Mouse (Mus musculus): Measurements from ENCODE around the gene Drc7. TPM values are rescaled to one million over a fixed set of nuclear protein-coding genes. Genes with fewer than 3 reads are reported as not detected.

Drc7 gene
- polyA plus RNA-seq, 1 experiment from 2014 or later = 0.14 TPM

GRCm38 (mm10) chr8:95049636-95050035 is 5.3 kb upstream of the Drc7 start:
- no peaks in the 10 kb centered on the region for H3K9me3 ChIP-seq (replicated peaks; ENCODE audit: control insufficient read depth, low read length)
- H3K9ac ChIP-seq (ENCODE audit: low read length) = no peak overlapping the region
- WGBS = 66% methylated on average over 2 of the region's 2 CpGs
- no peaks in the 10 kb centered on the region for H3K36me3 ChIP-seq (ENCODE audit: control insufficient read depth, insufficient read depth, low read length)
- H3K4me1 ChIP-seq (ENCODE audit: control insufficient read depth, insufficient read depth, low read length) = 0 out of 2 replicates have a peak, but pooled peaks cover 4% of the 10 kb centered on the region
- no peak for ATAC-seq (ENCODE audit: insufficient read depth, low FRiP score)
- no peak overlapping the region for H3K4me2 ChIP-seq (ENCODE audit: low read depth, low read length)
- H3K27ac ChIP-seq (ENCODE audit: low read length) = no peak overlapping the region
- no peak overlapping the region for H3K4me3 ChIP-seq (replicated peaks; ENCODE audit: low read length)
- no peaks in the 10 kb centered on the region for H3K27me3 ChIP-seq (ENCODE audit: control insufficient read depth, insufficient read depth, low read length)

GRCm38 (mm10) chr8:95054438-95054837 is 465 bp upstream of the Drc7 start:
- no peak for ATAC-seq (ENCODE audit: insufficient read depth, low FRiP score)
- H3K27me3 ChIP-seq (ENCODE audit: control insufficient read depth, insufficient read depth, low read length) = no peaks in the 10 kb centered on the region
- H3K27ac ChIP-seq (ENCODE audit: low read length) = no peak overlapping the region
- H3K36me3 ChIP-seq (ENCODE audit: control insufficient read depth, insufficient read depth, low read length) = no peaks in the 10 kb centered on the region
- WGBS = 54% methylated on average over 6 of the region's 6 CpGs
- H3K4me3 ChIP-seq (replicated peaks; ENCODE audit: low read length) = no peak overlapping the region
- no peaks in the 10 kb centered on the region for H3K9me3 ChIP-seq (replicated peaks; ENCODE audit: control insufficient read depth, low read length)
- H3K4me2 ChIP-seq (ENCODE audit: low read depth, low read length) = no peak overlapping the region
- H3K4me1 ChIP-seq (ENCODE audit: control insufficient read depth, insufficient read depth, low read length) = no peaks in the 10 kb centered on the region
- no peak overlapping the region for H3K9ac ChIP-seq (ENCODE audit: low read length)

GRCm38 (mm10) chr8:95056414-95056813 is 1.5 kb downstream of the Drc7 start:
- 65% methylated on average over 5 of the region's 5 CpGs for WGBS
- no peak for ATAC-seq (ENCODE audit: insufficient read depth, low FRiP score)
- no peaks in the 10 kb centered on the region for H3K4me1 ChIP-seq (ENCODE audit: control insufficient read depth, insufficient read depth, low read length)
- no peak overlapping the region for H3K4me2 ChIP-seq (ENCODE audit: low read depth, low read length)
- no peak overlapping the region for H3K4me3 ChIP-seq (replicated peaks; ENCODE audit: low read length)
- no peak overlapping the region for H3K27ac ChIP-seq (ENCODE audit: low read length)
- H3K27me3 ChIP-seq (ENCODE audit: control insufficient read depth, insufficient read depth, low read length) = no peaks in the 10 kb centered on the region
- no peak overlapping the region for H3K9ac ChIP-seq (ENCODE audit: low read length)
- H3K9me3 ChIP-seq (replicated peaks; ENCODE audit: control insufficient read depth, low read length) = no peaks in the 10 kb centered on the region
- no peaks in the 10 kb centered on the region for H3K36me3 ChIP-seq (ENCODE audit: control insufficient read depth, insufficient read depth, low read length)

- Histone ChIP-seq H3K9me3 (replicated peaks; ENCODE audit: control insufficient read depth, low read length) (no peaks in the 10 kb centered on the region), H3K27me3 (ENCODE audit: control insufficient read depth, insufficient read depth, low read length) (no peaks in the 10 kb centered on the region), H3K4me3 (replicated peaks; ENCODE audit: low read length) (no peak overlapping the region), H3K4me1 (ENCODE audit: control insufficient read depth, insufficient read depth, low read length) (no peaks in the 10 kb centered on the region), H3K27ac (ENCODE audit: low read length) (no peak overlapping the region), H3K4me2 (ENCODE audit: low read depth, low read length) (no peak overlapping the region), H3K36me3 (ENCODE audit: control insufficient read depth, insufficient read depth, low read length) (no peaks in the 10 kb centered on the region), H3K9ac (ENCODE audit: low read length) (no peak overlapping the region)
- 76% methylated on average over 6 of the region's 6 CpGs for WGBS
- ATAC-seq (ENCODE audit: insufficient read depth, low FRiP score) = no peak
Measured at GRCm38 (mm10) chr8:95058661-95059060, 3.8 kb downstream of the Drc7 start.

GRCm38 (mm10) chr8:95059812-95060533 is 5.1 kb downstream of the Drc7 start:
- WGBS = 56% methylated on average over 6 of the region's 6 CpGs
- H3K9ac ChIP-seq (ENCODE audit: low read length) = no peak overlapping the region
- no peak overlapping the region for H3K4me2 ChIP-seq (ENCODE audit: low read depth, low read length)
- no peaks in the 10 kb centered on the region for H3K27me3 ChIP-seq (ENCODE audit: control insufficient read depth, insufficient read depth, low read length)
- H3K4me3 ChIP-seq (replicated peaks; ENCODE audit: low read length) = no peak overlapping the region
- H3K27ac ChIP-seq (ENCODE audit: low read length) = no peak overlapping the region
- no peaks in the 10 kb centered on the region for H3K4me1 ChIP-seq (ENCODE audit: control insufficient read depth, insufficient read depth, low read length)
- no peaks in the 10 kb centered on the region for H3K9me3 ChIP-seq (replicated peaks; ENCODE audit: control insufficient read depth, low read length)
- no peak for ATAC-seq (ENCODE audit: insufficient read depth, low FRiP score)
- no peaks in the 10 kb centered on the region for H3K36me3 ChIP-seq (ENCODE audit: control insufficient read depth, insufficient read depth, low read length)

GRCm38 (mm10) chr8:95064531-95064930 is 9.6 kb downstream of the Drc7 start:
- Histone ChIP-seq H3K4me1 (ENCODE audit: control insufficient read depth, insufficient read depth, low read length) (no peaks in the 10 kb centered on the region), H3K36me3 (ENCODE audit: control insufficient read depth, insufficient read depth, low read length) (no peaks in the 10 kb centered on the region), H3K9ac (ENCODE audit: low read length) (no peak overlapping the region), H3K27ac (ENCODE audit: low read length) (no peak overlapping the region), H3K27me3 (ENCODE audit: control insufficient read depth, insufficient read depth, low read length) (no peaks in the 10 kb centered on the region), H3K4me2 (ENCODE audit: low read depth, low read length) (no peak overlapping the region), H3K9me3 (replicated peaks; ENCODE audit: control insufficient read depth, low read length) (no peaks in the 10 kb centered on the region), H3K4me3 (replicated peaks; ENCODE audit: low read length) (no peak overlapping the region)
- no peak for ATAC-seq (ENCODE audit: insufficient read depth, low FRiP score)
- 73% methylated on average over 2 of the region's 2 CpGs for WGBS

GRCm38 (mm10) chr8:95067582-95067981 is 12.7 kb downstream of the Drc7 start:
- Histone ChIP-seq H3K4me1 (ENCODE audit: control insufficient read depth, insufficient read depth, low read length) (no peaks in the 10 kb centered on the region), H3K36me3 (ENCODE audit: control insufficient read depth, insufficient read depth, low read length) (no peaks in the 10 kb centered on the region), H3K4me3 (replicated peaks; ENCODE audit: low read length) (no peak overlapping the region), H3K9ac (ENCODE audit: low read length) (no peak overlapping the region), H3K27me3 (ENCODE audit: control insufficient read depth, insufficient read depth, low read length) (no peaks in the 10 kb centered on the region), H3K27ac (ENCODE audit: low read length) (no peak overlapping the region), H3K4me2 (ENCODE audit: low read depth, low read length) (no peak overlapping the region), H3K9me3 (replicated peaks; ENCODE audit: control insufficient read depth, low read length) (no peaks in the 10 kb centered on the region)
- no peak for ATAC-seq (ENCODE audit: insufficient read depth, low FRiP score)
- 42% methylated on average over 3 of the region's 3 CpGs for WGBS

GRCm38 (mm10) chr8:95075504-95075903 is 20.6 kb downstream of the Drc7 start:
- H3K27me3 ChIP-seq (ENCODE audit: control insufficient read depth, insufficient read depth, low read length) = no peaks in the 10 kb centered on the region

GRCm38 (mm10) chr8:95076151-95076550 is 21.2 kb downstream of the Drc7 start:
- Histone ChIP-seq H3K27ac (ENCODE audit: low read length) (no peak overlapping the region), H3K4me3 (replicated peaks; ENCODE audit: low read length) (no peak overlapping the region), H3K36me3 (ENCODE audit: control insufficient read depth, insufficient read depth, low read length) (no peaks in the 10 kb centered on the region), H3K4me1 (ENCODE audit: control insufficient read depth, insufficient read depth, low read length) (no peaks in the 10 kb centered on the region), H3K4me2 (ENCODE audit: low read depth, low read length) (no peak overlapping the region), H3K9ac (ENCODE audit: low read length) (no peak overlapping the region), H3K27me3 (ENCODE audit: control insufficient read depth, insufficient read depth, low read length) (no peaks in the 10 kb centered on the region), H3K9me3 (replicated peaks; ENCODE audit: control insufficient read depth, low read length) (no peaks in the 10 kb centered on the region)
- WGBS = 74% methylated on average over 17 of the region's 17 CpGs
- no peak for ATAC-seq (ENCODE audit: insufficient read depth, low FRiP score)

More at GRCm38 (mm10) chr8:95075504-95075903, 20.6 kb downstream of the Drc7 start:
- no peak overlapping the region for H3K27ac ChIP-seq (ENCODE audit: low read length)
- no peak overlapping the region for H3K9ac ChIP-seq (ENCODE audit: low read length)
- H3K4me1 ChIP-seq (ENCODE audit: control insufficient read depth, insufficient read depth, low read length) = no peaks in the 10 kb centered on the region
- H3K36me3 ChIP-seq (ENCODE audit: control insufficient read depth, insufficient read depth, low read length) = no peaks in the 10 kb centered on the region
- WGBS = 63% methylated on average over 3 of the region's 3 CpGs
- no peak for ATAC-seq (ENCODE audit: insufficient read depth, low FRiP score)
- H3K4me2 ChIP-seq (ENCODE audit: low read depth, low read length) = no peak overlapping the region
- H3K4me3 ChIP-seq (replicated peaks; ENCODE audit: low read length) = no peak overlapping the region
- H3K9me3 ChIP-seq (replicated peaks; ENCODE audit: control insufficient read depth, low read length) = no peaks in the 10 kb centered on the region
